Mouse (Mus musculus): ENCODE data around the gene Dse. TPM values are rescaled to one million over a fixed set of nuclear protein-coding genes. Genes with fewer than 3 reads are reported as not detected.

The Dse gene
- polyA plus RNA-seq, 1 experiment from 2014 or later: 49.3 TPM

DNA sequence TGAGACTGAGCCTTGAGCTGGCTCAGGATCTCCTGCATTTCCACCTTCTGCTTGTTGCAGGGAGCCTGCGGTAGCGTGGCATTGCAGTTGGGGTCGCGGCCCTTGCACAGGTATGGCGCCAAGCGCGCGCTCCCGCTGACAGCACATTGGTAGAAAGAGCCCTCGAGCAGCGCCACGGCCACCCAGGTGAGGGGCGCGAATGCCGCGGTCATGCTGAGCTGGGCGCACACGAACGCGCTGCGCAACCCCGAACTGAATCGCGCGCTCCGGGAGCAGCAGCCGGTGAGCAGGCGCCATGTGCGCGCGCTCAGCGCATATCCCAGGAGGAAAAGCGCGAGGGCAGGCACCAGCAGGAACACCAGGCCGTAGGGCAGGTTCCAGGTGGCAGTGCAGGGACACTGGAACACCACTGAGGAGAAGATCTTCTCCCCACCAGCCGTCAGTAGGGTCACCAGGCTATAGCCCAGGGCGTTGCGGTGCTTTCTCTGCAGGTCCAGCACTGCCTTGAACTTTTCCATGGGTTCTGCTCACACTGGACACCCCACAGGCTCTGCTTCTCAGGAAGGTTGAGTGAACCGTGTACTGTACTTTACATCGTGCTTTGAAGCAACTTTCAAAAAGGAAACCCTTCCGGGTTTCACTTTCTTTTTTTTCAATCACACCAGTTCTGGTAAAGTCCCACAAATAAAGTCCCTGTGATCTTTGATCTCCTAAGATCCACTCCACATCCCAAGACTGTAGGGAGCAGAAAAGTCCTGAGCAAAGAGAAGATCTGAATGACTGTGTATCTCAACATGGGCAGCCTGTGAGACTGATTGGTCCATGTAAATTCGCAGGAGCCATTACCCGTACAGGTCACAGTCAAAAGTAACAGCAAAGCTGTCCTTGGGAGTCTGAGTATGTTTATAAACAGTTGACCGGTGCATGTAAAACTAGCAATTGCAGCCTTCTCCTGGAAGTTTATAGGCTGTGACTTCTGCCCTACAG, 79.8 kb downstream of the Dse start, which contains the start of gene Calhm6:
TSS of gene Calhm6 (minus strand) at position 593 of the 987 bp plus-strand sequence.
- Histone ChIP-seq H3K9ac (peak within 1 kb of the TSS; percentile 55), H3K9me3 (no peaks in the 10 kb centered on the region), H3K27ac (no peak within 1 kb of the TSS), H3K27me3 (no peaks in the 10 kb centered on the region), H3K36me3 (no peaks in the 10 kb centered on the region), H3K4me3 (peak within 1 kb of the TSS; percentile 54), H3K4me1 (no peaks in the 10 kb centered on the region), H3K4me2 (replicated peaks) (peak within 1 kb of the TSS; percentile 65)
- ATAC-seq (ENCODE audit: insufficient number of reproducible peaks, insufficient read depth, low FRiP score, low TSS enrichment): peak; percentile 52; the same call in 1 of the 2 replicates
- 16% methylated on average over 44 of the region's 44 CpGs for WGBS

DNA sequence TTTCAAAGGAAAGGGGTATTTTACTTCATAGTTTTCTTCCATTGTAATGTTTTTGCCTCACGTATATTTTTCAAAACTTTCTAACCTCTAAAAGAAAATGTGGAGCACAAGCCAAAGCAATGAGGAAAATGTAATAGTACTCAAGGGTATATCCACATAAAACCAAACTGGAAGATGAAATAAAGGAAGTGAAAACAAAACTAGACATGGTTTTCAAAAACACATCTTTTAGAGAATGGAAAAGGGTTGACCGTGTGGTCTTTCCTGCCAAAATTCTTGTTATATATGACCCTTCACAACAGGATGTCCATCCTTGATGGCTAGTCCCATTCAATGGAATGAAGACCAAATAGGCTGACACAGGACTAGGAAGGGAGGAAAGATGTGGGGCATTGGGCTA, 89.1 kb downstream of the Dse start:
- Histone ChIP-seq H3K4me1 (no peaks in the 10 kb centered on the region), H3K4me2 (replicated peaks) (no peak overlapping the region), H3K27ac (no peak overlapping the region), H3K4me3 (no peak overlapping the region), H3K27me3 (no peaks in the 10 kb centered on the region), H3K36me3 (no peaks in the 10 kb centered on the region), H3K9me3 (no peaks in the 10 kb centered on the region), H3K9ac (no peak overlapping the region)
- no peak for ATAC-seq (ENCODE audit: insufficient number of reproducible peaks, insufficient read depth, low FRiP score, low TSS enrichment)
- 93% methylated on average over 2 of the region's 2 CpGs for WGBS

DNA sequence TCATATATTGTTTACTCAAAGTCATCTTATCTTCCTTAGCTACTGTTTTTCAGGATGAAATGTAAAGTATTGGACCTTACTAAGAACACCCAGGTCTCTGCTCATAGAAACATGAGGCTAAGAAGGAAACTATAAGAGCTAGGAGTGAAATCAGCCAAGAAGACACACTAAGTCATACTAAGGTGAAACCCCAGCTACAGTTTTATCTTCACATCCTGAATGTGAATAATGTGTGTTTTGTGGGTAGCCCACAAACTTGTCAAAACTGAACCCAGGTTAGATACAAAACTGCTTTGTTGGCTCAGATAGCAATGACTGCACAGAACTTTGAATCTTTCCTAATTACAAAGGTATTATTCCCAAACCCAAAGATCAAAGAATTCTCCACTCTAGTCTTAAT, 89.7 kb downstream of the Dse start:
- Histone ChIP-seq H3K27me3 (no peaks in the 10 kb centered on the region), H3K9ac (no peak overlapping the region), H3K4me2 (replicated peaks) (no peak overlapping the region), H3K9me3 (no peaks in the 10 kb centered on the region), H3K4me3 (no peak overlapping the region), H3K4me1 (no peaks in the 10 kb centered on the region), H3K27ac (no peak overlapping the region), H3K36me3 (no peaks in the 10 kb centered on the region)
- no peak for ATAC-seq (ENCODE audit: insufficient number of reproducible peaks, insufficient read depth, low FRiP score, low TSS enrichment)

DNA sequence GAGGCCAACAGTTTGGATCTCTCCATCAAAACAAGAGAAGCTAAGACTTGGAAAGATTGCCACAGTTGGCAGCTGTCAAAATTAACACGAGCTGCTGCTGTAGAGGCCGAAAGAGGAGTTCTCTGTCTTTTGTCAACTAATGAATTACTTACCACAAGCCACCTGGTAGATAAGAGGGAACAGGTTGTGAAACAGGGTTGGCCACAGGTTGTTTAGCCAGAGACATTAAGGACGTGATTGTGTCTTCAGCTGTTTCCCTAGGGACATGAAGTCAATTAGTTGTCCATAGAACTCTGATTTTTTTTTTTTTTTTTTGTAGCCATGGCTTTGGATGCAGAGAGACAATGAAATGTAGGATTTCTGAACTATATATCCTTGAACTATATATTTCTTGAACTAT, 90.4 kb downstream of the Dse start:
- no peak overlapping the region for H3K27ac ChIP-seq
- H3K4me1 ChIP-seq: peaks cover 4% of the 10 kb centered on the region; the same call in 1 of the 2 replicates
- 63% methylated on average over 3 of the region's 3 CpGs for WGBS
- H3K4me2 ChIP-seq (replicated peaks): no peak overlapping the region
- no peak overlapping the region for H3K4me3 ChIP-seq
- H3K9ac ChIP-seq: no peak overlapping the region
- no peak for ATAC-seq (ENCODE audit: insufficient number of reproducible peaks, insufficient read depth, low FRiP score, low TSS enrichment)
- H3K9me3 ChIP-seq: no peaks in the 10 kb centered on the region
- no peaks in the 10 kb centered on the region for H3K36me3 ChIP-seq
- H3K27me3 ChIP-seq: no peaks in the 10 kb centered on the region

DNA sequence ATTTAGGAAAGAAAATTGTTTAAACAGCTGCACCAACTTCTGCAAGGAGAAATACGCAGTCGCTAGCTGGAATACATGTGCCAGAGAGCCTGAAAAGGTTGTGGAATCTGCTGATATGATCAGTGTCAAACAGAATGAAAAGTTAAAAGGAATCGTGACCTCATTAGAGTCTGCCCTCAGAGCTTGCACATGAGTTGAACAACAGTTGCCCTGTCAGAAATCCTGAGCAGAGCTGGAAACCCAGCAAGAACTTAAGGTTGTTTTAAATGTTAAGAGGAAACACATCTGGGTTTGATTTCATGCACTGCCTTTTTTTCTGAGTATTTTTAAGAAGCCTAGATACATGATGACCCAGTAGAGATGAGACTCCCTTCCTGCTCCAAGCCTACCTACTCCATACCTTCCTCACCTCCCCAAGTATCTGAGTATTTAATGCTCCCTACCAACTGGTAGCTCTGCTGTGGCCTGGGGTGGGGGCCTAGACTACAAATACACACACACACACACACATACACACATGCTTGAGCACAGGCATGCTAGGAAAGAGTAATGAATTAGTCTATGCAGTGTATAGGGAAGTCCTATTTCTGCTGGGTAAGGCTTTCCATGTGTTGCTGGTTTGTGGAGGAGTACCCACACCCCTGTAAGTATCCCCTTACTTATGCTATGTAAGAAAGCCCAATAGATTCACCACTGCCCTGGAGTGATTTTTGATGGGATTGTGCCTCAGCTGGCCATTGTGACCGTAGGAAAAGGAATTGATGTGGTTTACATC, 95.4 kb downstream of the Dse start:
- no peak overlapping the region for H3K9ac ChIP-seq
- no peaks in the 10 kb centered on the region for H3K9me3 ChIP-seq
- no peaks in the 10 kb centered on the region for H3K36me3 ChIP-seq
- H3K27ac ChIP-seq: peak overlapping the region; percentile 65; the same call in 1 of the 2 replicates
- no peak overlapping the region for H3K4me3 ChIP-seq
- peaks cover 12% of the 10 kb centered on the region; the same call in 1 of the 2 replicates for H3K4me1 ChIP-seq
- ATAC-seq (ENCODE audit: insufficient number of reproducible peaks, insufficient read depth, low FRiP score, low TSS enrichment): peak; percentile 83
- H3K4me2 ChIP-seq (replicated peaks): no peak overlapping the region
- no peaks in the 10 kb centered on the region for H3K27me3 ChIP-seq
- 26% methylated on average over 4 of the region's 4 CpGs for WGBS

DNA sequence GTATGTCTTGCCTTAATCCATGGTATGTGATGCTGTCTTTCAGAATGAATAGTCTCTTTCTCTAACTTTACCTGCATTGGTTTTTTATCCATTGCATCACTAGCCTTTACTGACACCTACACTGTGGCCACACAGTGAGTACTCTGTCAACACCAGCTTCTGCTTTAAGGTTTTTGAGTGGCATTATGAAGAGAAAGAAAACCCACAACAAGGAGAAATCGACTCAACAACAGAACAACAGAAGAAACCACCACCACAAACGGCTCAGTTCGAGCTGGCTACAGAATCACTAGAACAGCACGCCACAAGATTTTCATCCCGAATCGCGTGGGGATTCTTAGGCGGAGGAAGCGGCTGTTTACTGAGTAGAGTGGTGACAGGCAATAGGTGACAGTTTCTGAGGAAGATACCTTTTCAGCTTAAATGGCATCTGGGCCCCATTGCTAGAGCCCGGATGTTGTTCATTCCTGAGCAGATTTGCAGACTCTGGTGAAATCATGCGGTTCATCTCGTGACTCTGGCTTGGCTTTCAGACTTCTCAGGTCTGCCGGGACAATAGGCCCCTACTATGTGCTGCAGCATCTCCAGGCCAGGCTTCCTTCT, 96.6 kb downstream of the Dse start:
- Histone ChIP-seq H3K4me2 (replicated peaks) (no peak overlapping the region), H3K36me3 (no peaks in the 10 kb centered on the region), H3K9me3 (no peaks in the 10 kb centered on the region), H3K9ac (no peak overlapping the region), H3K4me1 (peaks cover 12% of the 10 kb centered on the region; the same call in 1 of the 2 replicates), H3K4me3 (no peak overlapping the region), H3K27me3 (no peaks in the 10 kb centered on the region), H3K27ac (no peak overlapping the region)
- WGBS: 74% methylated on average over 13 of the region's 13 CpGs
- ATAC-seq (ENCODE audit: insufficient number of reproducible peaks, insufficient read depth, low FRiP score, low TSS enrichment): no peak

Other genes with a start within 250 kb of the Dse start
- gene Rwdd1, start 188.1 kb downstream of the Dse start, polyA plus RNA-seq (2016; fragmentation: Nextera tagmentation; extraction: Ambion mirVana): 151 TPM in 2 replicates
- gene Trappc3l, start 170.1 kb downstream of the Dse start, polyA plus RNA-seq (2016; fragmentation: Nextera tagmentation; extraction: Ambion mirVana): not detected in 2 replicates
- gene Calhm4, start 163.4 kb downstream of the Dse start, polyA plus RNA-seq (2016; fragmentation: Nextera tagmentation; extraction: Ambion mirVana): not detected in 2 replicates
- gene Calhm5, start 111.2 kb downstream of the Dse start, polyA plus RNA-seq (2016; fragmentation: Nextera tagmentation; extraction: Ambion mirVana): 0.48 and 0.61 TPM in 2 replicates
- gene Calhm6, start 79.7 kb downstream of the Dse start, polyA plus RNA-seq (2016; fragmentation: Nextera tagmentation; extraction: Ambion mirVana): 0.74 and 0.83 TPM in 2 replicates
- 93.2 and 94.1 TPM in 2 replicates for gene Tspyl1, start 74.5 kb upstream of the Dse start, polyA plus RNA-seq (2016; fragmentation: Nextera tagmentation; extraction: Ambion mirVana)
- gene Tspyl4, start 89.7 kb upstream of the Dse start, polyA plus RNA-seq (2016; fragmentation: Nextera tagmentation; extraction: Ambion mirVana): 37.8 and 40.2 TPM in 2 replicates
- gene Col10a1, start 182.3 kb upstream of the Dse start, polyA plus RNA-seq (2016; fragmentation: Nextera tagmentation; extraction: Ambion mirVana): 0.29 and 0.38 TPM in 2 replicates
- 7.8 TPM in 2 replicates for gene Nt5dc1, start 210.8 kb upstream of the Dse start, polyA plus RNA-seq (2016; fragmentation: Nextera tagmentation; extraction: Ambion mirVana)